Mouse (Mus musculus) layer of hippocampus, adult 2 months (tissue): ENCODE measurements at regions not wholly inside any gene's neighbourhood (a gene's known extent, or its start where the extent isn't known, plus 50 kb on each side); places are given as distances from the start of the nearest gene placed in this dataset.

Source experiments
- DNase-seq, 2 experiments: peaks; one replicate each; pipeline ENCODE4 v3.0.0; 2022; ENCODE audit warnings: low spot score in 2 of 2
- H3K27ac ChIP-seq: fragments of 200-600 bp; 2 replicates; pipeline ENCODE4 v1.8.1; 2022
- H3K4me3 ChIP-seq: fragments of 200-600 bp; 2 replicates; pipeline ENCODE4 v1.8.1; 2022; ENCODE audit warnings: mild to moderate bottlenecking
- CTCF ChIP-seq: fragments of 200-600 bp; conservative IDR thresholded peaks from 2 replicates; pipeline ENCODE4 v1.8.1; 2022; ENCODE audit warnings: antibody characterized with exemption, mild to moderate bottlenecking, moderate library complexity

DNA sequence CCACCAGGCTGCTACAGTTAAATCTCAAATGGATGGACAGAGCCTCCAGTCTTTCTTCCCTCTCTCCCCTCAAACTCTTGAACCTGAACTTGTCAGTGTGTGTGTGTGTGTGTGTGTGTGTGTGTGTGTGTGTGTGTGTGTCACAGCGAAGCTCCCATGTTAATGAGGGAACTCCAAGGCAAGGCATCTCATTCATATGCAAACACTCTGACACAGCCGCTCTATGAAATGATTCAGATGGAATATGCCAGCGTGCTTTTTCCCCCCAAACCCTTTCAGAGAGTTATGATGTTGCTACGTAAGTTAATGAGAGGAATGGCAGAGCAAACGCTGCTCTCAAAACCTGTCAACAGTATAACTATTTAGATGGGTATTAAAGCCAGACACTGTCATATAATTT, 653.5 kb upstream of the Cdh5 start:
- no peak overlapping the region for H3K4me3 ChIP-seq
- no peak for DNase-seq
- TF ChIP-seq CTCF, result no peak

DNA sequence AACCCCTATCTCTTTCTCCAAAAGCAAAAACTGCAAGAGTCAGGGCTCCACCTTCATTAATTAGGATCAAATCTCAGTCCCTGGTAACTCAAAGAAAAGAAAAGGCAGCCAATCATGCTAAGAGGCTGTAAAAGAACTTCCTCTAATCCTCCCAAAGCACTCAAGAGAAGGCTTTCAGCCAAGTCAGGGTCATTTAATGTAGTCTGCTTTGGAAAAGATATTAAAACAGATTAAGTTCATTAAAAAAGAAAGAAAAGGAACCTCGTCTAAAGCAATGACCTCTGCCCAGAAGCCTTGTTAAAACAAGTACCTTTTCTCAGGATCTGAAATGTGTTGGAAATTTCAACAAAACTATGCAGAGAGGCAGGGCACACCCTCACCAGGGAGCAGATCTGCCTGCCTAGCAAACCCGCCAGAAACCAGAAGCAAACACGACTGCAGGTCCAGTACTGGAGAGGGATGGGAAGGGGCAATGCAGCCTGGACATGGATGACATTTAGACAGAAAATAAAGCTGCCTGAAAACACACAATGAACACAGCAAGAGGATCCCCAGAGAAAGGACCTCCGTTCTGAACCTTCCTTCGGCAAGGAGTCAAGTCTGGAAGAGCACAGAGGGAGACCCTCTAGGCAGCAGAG, 649.9 kb upstream of the Cdh5 start:
- DNase-seq, result no peak
- H3K27ac ChIP-seq, result no peak overlapping the region
- TF ChIP-seq CTCF, result no peak
- no peak overlapping the region for H3K4me3 ChIP-seq

More for the DNA sequence above, 653.5 kb upstream of the Cdh5 start:
- no peak overlapping the region for H3K27ac ChIP-seq

DNA sequence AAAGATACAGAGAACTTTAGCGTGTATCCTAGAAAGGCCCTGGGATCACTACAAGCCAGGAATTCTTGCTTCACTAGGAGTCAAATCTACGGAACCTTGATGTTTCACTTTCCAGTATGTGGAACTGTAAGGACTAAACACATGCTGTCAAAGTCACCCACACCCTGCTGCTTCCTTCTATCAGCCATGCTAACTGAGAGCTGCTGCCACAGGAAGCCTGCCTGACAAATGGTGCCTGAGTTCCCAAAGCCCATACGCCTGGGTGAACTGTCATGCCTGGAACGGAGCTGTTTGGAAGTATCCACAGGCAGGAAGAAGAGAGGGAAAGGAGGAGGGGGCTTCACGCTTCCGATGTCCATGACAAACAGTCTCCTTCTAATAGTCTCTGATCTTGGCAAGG, 644.2 kb upstream of the Cdh5 start:
- TF ChIP-seq CTCF, result no peak
- peak; percentile 39 to 46 for DNase-seq
- Histone ChIP-seq H3K27ac (peak overlapping the region; percentile 52; the same call in 1 of the 2 replicates), H3K4me3 (no peak overlapping the region)

- H3K27ac ChIP-seq, result no peak overlapping the region
- TF ChIP-seq CTCF, result no peak
- no peak for DNase-seq
- H3K4me3 ChIP-seq, result no peak overlapping the region
Measured at GRCm38 (mm10) chr8:103463557-103463956, 637.9 kb upstream of the Cdh5 start.

DNA sequence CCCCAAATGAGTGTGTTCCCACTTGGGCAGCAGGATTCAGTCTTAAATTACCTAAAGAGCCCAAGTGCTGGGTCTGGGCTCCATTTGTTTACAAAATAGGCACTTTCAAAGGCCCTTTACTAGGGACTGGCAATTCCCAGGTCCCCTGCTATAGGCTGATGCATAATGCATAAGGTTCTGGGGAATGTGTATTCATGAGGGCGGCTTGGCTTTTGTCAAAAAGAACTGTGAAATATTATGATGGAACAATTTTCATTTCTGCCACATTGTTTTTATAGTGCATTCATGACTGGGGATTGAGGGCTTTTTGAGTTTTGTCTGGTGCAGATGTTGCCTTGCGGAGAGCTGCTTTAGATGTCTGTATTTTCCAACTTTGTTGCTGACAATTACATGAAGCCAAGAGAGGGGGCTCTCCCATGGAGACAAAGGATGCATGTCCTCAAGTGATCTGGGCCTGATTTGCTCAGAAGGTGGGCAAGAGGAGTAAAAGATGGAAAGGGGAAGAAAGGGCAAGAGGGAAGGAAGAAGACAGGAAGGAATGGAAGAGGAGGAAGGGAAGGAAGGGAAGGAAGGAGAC, 636.6 kb upstream of the Cdh5 start:
- no peak for DNase-seq
- H3K27ac ChIP-seq, result no peak overlapping the region
- H3K4me3 ChIP-seq, result no peak overlapping the region
- TF ChIP-seq CTCF, result no peak

GRCm38 (mm10) chr8:103467536-103468160, 633.8 kb upstream of the Cdh5 start:
- no peak for DNase-seq
- H3K27ac ChIP-seq, result no peak overlapping the region
- no peak overlapping the region for H3K4me3 ChIP-seq
- TF ChIP-seq CTCF, result no peak

DNA sequence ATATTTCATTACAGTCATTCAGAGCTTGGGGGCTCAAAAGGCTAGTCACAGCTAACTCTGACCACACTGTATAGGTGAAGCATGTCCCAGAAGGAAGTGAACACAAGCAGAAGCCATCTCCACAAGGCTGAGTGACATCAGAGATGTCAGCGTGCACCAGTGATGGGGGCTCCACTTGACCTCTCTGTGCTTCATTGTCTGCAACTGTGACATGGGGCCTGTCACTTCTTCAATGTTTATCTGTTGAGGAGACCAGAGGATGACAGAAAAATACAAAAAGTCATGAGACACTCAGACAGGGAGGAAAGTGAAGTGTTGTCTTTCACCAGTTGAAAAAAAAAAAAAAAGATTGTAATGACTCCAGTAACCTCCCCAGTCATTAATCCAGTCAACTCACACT, 632.4 kb upstream of the Cdh5 start:
- no peak for DNase-seq
- TF ChIP-seq CTCF, result no peak
- Histone ChIP-seq H3K4me3 (no peak overlapping the region), H3K27ac (no peak overlapping the region)

GRCm38 (mm10) chr8:103470316-103470715, 631.1 kb upstream of the Cdh5 start:
- no peak for TF ChIP-seq CTCF
- DNase-seq, result no peak
- no peak overlapping the region for H3K4me3 ChIP-seq
- H3K27ac ChIP-seq, result no peak overlapping the region

DNA sequence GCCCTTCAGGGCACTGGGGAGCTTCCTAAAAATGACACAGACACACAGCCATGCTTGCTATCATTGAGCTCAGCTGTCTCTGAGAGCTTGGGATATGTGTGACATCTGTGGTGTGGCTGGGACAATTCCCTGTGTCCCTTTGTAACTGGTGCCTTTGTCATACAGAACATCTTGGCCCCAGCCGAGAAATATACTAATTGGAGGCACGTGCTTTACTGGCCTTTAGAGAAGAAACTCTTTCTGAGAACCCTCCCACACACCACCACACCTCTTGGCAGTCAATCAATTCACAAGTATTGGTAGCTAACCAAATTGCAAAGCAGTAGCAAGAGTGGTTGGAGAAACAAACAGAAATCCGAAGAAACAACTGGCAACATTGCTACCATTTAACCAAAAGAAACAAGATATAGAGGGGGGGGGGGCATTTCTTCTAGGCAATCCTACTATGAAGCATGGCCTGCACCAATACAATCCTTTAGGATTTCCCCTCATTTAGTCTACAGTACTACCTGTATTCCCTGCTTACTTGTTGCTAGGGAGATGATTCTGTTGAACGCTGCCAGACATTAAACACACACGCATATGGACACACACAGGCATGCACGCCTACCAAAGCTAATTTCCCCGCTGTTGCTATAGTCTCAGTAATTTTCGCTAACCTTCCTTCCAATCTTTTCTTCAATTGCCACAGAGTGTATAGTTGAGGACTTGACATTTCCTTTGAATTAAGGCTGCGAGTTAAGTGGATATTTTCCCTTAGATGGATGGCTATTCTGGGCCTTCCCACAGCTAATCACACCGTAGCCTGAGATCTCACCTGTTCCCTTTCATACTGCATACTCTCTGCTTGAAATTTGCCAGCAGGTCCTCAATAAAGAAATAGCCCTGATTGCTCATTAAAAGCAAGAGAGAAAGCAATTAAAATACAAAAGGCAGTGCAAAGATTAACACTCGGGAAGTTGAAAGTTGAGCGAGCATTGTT, 625.3 kb upstream of the Cdh5 start:
- peak; percentile 37 to 39 for DNase-seq
- no peak for TF ChIP-seq CTCF
- no peak overlapping the region for H3K4me3 ChIP-seq
- peak overlapping the region; percentile 69 for H3K27ac ChIP-seq

- H3K4me3 ChIP-seq, result no peak overlapping the region
- peak; percentile 31 for TF ChIP-seq CTCF
- H3K27ac ChIP-seq, result no peak overlapping the region
- no peak for DNase-seq
Measured at GRCm38 (mm10) chr8:103482033-103482720, 619.2 kb upstream of the Cdh5 start.

DNA sequence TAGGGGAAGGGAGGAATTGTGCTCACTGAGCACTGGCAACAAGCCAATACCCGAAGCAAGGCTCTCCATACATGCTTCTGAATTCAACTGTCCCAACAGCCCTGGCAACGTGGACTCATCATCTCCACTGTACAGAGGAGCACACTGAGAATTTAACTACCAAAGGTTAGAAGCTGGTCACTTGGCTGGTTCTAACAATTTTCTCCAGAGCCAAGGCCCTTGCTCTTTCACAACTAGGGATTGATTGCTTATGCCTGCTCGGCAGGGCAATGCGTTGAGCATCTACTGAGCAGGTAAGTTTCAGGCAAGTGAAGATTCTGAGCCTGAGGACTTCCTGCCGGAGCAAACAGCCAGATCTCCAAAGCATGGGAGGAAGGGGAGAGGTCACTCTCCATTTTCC, 616.0 kb upstream of the Cdh5 start:
- no peak for DNase-seq
- Histone ChIP-seq H3K27ac (no peak overlapping the region), H3K4me3 (no peak overlapping the region)
- TF ChIP-seq CTCF, result no peak

DNA sequence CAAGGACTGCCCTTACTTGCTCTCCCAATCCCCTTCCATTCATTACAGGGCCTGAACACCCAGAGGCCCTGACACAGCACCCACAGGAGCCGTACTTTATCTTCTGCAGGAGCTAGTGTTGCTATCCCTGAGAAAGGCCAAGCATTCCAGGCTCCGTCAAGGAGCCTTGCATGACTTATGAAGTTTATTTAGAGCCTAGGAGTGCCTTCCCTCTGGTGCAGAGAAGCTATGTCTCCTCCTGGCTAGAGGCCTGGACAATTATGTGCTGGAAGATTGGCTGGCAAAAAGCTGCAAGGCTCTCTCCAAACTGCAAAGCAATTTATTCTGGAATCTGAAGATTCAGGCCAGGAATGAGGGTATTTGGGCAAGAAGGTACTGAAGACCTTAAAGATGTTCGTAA, 612.0 kb upstream of the Cdh5 start:
- TF ChIP-seq CTCF, result no peak
- DNase-seq, result no peak
- Histone ChIP-seq H3K4me3 (no peak overlapping the region), H3K27ac (no peak overlapping the region)
